Mouse (Mus musculus): ENCODE data around the gene Brpf3.

Gene Brpf3

GRCm38 (mm10) chr17:28871831-28872230, 70.9 kb downstream of the Brpf3 start:
- CTCF ChIA-PET, result no interaction called here

- CTCF ChIA-PET, result no interaction called here
These were observed 71.4 kb downstream of the Brpf3 start for GRCm38 (mm10) chr17:28872322-28872721.

DNA sequence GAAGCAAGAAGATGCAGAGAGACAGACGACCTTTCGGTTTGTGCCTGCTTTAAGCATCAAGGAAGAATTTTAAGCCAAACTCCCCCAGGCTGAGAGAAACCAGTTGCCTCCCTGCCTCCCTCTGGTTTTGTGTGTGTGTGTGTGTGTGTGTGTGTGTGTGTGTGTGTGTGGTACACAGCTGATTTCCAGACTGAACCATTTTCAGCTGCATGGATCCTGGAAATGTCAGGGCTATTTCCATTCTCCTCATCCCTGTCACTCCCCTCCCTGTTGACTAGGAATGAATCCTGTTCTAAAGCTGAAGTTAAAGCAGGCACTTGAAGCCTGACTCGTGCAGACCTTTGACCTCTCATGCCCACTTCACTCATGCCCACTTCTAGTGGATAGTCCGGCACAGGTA, 73.3 kb downstream of the Brpf3 start:
- CTCF ChIA-PET, result no interaction called here

DNA sequence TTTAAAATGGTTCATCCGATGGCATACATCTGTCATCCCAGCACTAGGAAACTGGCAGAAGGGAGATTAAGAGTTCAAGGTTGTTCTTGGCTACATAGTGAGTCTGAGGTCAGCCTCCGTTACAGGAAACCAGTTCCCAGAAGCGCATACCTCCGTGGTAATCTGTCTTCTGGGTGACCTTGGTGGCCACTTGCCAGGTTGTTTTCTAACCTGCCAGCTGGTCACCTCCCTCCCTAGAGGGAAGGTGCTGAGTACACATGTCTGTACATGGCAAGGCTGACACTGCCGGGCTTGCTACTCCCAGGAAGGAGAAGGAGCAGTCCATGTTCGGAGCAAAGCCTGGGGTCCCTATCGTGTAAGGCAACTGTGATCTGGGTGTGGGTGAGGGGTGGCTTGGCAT, 73.9 kb downstream of the Brpf3 start:
- CTCF ChIA-PET, result no interaction called here

GRCm38 (mm10) chr17:28875316-28875715, 74.4 kb downstream of the Brpf3 start:
- CTCF ChIA-PET, result no interaction called here

- CTCF ChIA-PET, result interaction anchor here (0.6 to 1.1 kb wide), 3 partner anchors 28 to 961 kb away, joined by 3 to 9 read pairs (median 7); no protein-coding TSS in a partner anchor
These were observed 75.4 kb downstream of the Brpf3 start for GRCm38 (mm10) chr17:28876331-28876730.

DNA sequence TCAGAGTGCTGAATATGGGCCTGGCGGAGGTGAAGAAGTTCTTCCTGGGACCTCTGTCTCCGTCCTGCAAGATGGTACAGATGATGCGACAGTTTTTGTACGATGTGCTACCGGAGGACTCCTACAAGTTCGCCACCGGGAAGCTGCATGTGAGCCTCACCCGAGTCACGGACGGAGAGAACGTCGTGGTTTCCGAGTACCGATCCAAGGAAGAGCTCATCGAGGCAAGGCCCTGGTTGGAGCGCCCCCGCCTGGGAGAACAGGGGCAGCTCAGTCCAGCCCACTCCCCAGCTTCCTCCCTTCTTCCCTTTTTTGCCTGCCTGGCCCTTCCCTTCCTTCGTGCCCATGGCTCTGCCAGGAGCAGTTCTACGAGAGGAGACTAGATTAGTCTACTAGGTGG, 75.9 kb downstream of the Brpf3 start:
- CTCF ChIA-PET, result interaction anchor here (0.6 to 1.1 kb wide), 2 partner anchors 49 to 961 kb away, joined by 3 to 7 read pairs; no protein-coding TSS in a partner anchor

DNA sequence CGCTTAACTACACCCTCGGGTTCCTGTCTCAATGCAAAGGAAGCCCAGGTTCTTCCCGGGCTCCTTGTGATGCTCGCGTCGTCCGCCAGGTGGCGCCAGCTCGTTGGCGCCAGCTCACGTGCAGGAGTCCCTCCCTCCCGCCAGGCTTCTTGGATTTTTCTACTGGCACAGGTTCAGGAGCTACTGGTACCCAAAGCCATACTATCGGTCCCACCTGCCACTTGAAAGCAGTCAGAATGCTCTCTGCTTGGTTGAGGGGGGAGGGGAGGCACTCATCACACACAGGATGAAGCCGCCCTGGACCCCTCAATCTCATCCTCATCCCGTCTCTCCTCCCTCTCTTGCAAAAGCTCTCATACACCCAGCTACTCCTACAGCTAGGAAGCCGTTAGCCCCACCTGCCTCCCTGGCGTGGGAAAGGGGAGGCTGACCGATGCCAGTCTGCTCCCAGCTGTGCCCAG, 79.1 kb downstream of the Brpf3 start:
- CTCF ChIA-PET, result interaction anchor here (1.3 to 1.6 kb wide), 2 partner anchors 9 to 47 kb away, joined by 4 to 7 read pairs; no protein-coding TSS in a partner anchor

DNA sequence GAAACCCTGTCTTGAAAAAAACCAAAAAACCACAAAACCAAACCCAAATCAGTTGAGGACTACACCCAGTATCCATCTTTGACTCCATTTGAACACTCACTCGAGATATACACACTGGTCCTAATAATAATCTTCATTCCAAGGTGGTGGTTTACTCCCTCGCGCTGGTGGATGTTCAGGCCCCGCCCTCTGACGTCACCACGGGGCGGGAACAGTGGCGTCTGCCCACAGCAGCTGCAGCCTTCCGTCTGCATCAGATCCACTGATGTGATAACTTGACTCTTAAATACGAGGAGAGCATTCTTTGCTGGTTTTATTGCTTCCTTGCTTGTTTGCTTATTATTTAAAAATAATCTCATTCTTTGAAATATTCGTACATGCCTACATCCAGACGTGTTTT, 81.4 kb downstream of the Brpf3 start:
- CTCF ChIA-PET, result interaction anchor here (0.6 to 1.5 kb wide), 2 partner anchors 14 to 148 kb away, joined by 4 to 6 read pairs; no protein-coding TSS in a partner anchor

- CTCF ChIA-PET, result interaction anchor here (0.6 to 1.5 kb wide), 3 partner anchors 13 to 148 kb away, joined by 3 to 6 read pairs (median 4); no protein-coding TSS in a partner anchor
These were observed 81.9 kb downstream of the Brpf3 start for GRCm38 (mm10) chr17:28882810-28883209.

- CTCF ChIA-PET, result interaction anchor here (0.9 to 1.5 kb wide), 2 partner anchors 12 to 43 kb away, joined by 3 to 4 read pairs; no protein-coding TSS in a partner anchor
These were observed 83.1 kb downstream of the Brpf3 start for GRCm38 (mm10) chr17:28883941-28884516.

GRCm38 (mm10) chr17:28885231-28885630, 84.3 kb downstream of the Brpf3 start:
- CTCF ChIA-PET, result interaction anchor here (0.6 kb wide), 1 partner anchor 129 kb away, joined by 8 read pairs; no protein-coding TSS in a partner anchor

DNA sequence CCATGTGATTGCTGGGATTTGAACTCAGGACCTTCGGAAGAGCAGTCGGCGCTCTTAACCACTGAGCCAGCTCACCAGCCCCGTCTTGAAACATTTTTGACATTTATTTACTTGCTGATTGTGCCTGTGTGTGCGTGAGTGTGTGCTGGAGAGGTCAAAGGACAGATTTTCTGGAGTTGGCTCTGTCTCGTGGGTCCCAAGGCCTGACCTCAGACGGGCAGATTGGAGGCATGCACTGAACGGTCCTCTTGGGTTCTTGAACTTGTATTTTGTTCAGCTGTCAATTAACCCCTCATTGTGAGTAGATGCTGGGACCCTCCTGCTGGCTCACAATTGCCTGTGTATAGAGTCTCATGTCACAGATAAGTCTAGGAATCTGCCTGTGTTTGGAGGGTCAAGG, 85.4 kb downstream of the Brpf3 start:
- CTCF ChIA-PET, result no interaction called here

Measured in spleen, embryonic (tissue).